Mouse (Mus musculus) adrenal gland, postnatal 0 days (tissue): ENCODE data around the gene Mcf2l. TPM values are rescaled to one million over a fixed set of nuclear protein-coding genes. Genes with fewer than 3 reads are reported as not detected.

Experiments used
- microRNA-seq: library from miRNA; unstranded; fragments of <30 nt; microRNA quantifications from one replicate; pipeline ENCODE4, GENCODE M21; 2016; ENCODE audit warnings: borderline replicate concordance; ENCODE audit not compliant: insufficient number of aligned reads
- polyA plus RNA-seq: library from polyadenylated mRNA; unstranded; fragments of >200 nt; fragmentation: Nextera tagmentation; extraction: Ambion mirVana; gene quantifications from 2 replicates; pipeline ENCODE4 v1.2.1, GENCODE M21; 2015

Gene Mcf2l
- polyA plus RNA-seq, result 11.4 and 16.1 TPM in 2 replicates

DNA sequence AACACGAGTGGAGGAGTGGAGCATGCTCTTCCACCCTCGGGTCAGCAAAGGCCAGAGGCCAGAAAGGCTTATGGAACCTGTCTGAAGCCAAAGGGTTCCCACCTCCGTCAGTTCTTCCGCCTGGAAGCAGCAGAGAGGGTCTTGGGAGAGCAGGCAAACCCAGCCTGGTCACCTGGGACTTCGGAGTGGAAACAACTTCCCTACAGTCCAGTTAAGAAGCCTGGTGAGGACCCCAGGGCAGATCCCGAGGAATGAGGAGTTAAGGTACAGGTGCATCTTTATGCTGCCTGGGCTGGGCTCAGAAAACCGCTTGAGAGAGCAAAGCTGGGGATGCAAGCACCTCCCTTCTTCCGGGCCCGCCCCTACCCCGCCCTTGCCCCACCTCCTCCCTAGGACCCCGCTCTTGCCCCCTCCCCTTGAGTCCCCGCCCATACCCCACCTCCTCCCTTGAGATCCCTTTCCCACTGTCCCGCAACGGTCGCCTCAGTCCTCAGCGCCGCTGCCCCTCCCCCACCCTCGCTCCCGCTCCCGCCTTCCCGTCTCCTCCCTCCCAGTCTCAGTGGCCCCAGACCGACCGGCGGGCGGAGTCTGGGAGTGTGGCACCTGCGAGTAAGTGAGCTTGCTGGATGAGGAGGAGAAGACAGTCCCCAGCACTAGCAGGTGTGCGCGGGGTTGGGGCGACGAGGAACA is at the start of gene Mcf2l:
Gene Mcf2l, plus strand, starts transcription at position 450 of the 690 bp plus-strand sequence.

DNA sequence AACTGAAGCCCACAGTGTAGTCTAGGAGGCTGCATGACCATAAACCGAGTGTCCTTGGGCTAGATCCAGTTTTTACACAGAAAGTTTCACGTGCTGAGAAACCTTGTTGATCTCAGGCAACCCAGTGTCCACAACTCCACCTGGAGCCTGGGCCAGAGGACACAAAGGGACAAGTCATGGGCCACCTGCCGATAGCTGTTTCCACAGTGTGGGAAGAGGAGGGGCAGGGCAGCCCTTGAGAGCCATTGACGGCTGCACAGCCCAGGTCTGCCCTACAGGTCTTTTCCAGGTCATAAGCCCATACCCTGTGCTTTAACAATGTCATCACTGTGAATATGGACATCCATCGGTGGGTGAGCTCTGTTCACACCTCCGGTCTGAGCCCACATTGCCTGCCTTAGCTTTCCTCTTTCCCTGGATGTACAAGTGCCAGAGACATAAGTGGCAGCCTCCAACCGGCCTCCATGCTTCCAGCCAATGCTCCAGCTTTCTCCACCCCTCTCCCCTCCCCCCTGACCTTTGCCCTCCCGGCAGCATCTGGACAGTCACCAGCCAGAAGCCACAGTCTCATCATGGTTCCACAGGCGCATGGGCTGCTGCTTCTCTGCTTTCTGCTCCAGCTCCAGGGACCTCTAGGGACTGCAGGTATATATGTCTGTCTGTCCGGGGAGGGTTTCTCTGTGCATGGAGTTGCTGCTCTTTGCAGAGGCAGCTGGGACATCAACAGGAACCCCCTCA is 152.1 kb downstream of the Mcf2l start, which contains the start of gene F7:
Gene F7, plus strand, starts transcription at position 548 of the 738 bp plus-strand sequence.

DNA sequence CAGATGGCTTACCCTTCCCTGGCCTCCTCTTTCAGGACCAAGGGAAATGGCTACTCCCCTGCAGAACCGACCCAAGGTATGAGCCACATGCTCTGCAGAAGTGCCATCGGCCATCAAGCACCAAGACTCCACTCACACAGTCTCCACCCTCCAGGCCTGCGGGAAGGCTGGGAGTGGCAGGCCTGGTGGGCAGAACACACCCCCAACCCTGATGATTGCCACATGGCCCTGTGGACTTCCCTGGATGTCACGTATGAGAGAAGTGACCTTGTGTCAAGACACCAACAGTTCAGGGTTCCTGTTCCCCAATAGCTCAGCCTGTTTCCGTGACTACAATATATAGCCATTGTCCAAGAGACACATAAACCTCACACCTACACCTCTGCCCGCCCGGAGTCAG is 163.4 kb downstream of the Mcf2l start, which contains the start of gene F10:
Gene F10, plus strand, starts transcription at position 294 of the 400 bp plus-strand sequence.

DNA sequence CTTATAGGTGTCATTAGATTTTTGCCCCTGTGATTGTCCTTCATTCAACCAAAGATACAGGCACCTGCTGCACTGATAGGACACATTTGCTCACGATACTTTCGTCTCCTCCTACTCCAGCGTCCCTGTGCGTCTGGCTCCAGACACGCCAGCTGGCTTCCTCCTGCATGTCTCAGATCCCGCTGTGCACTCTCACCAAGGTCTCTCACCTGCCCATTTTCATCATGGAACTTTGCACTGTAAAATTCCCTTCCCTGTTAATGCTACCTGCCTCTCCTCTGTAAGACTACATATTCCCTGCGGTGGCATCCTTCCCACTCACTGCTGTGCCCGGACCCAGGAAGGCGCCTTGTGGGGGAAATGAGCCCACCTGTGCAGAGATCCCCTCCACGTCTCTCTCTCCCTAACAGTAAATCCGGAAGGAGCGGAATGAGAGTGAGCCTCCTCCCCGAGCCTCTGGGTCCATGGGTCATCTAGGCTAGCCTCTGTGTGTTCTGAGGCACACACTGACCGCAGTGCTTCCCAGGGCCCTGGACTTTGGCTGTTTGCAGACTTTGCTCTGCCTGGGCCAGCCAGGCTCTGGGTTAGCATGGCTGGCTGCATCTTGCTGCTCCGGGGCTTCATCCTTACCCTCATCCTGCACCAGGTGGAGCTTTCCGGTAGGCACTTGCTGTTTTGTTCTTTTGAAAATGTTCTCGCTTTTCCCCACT is 187.0 kb downstream of the Mcf2l start, which contains the start of gene Proz:
Gene Proz, plus strand, starts transcription at position 474 of the 710 bp plus-strand sequence.

Small RNAs within 50 kb of the gene (microRNA-seq; reads per million reads assigned to microRNA genes)
- not detected for gene Gm38671

Other genes with a start within 250 kb of the Mcf2l start
- gene Tubgcp3, start 201.6 kb upstream of the Mcf2l start, polyA plus RNA-seq, result 19.6 and 26.9 TPM in 2 replicates
- gene Atp11a, start 116.8 kb upstream of the Mcf2l start, polyA plus RNA-seq, result 9.2 and 12.4 TPM in 2 replicates
- 0.80 and 1.2 TPM in 2 replicates for gene F7, start 152.2 kb downstream of the Mcf2l start, polyA plus RNA-seq
- 10.9 and 17.2 TPM in 2 replicates for gene F10, start 163.5 kb downstream of the Mcf2l start, polyA plus RNA-seq
- gene Proz, start 187.1 kb downstream of the Mcf2l start, polyA plus RNA-seq, result 1.6 and 3.1 TPM in 2 replicates
- 15.3 and 20.3 TPM in 2 replicates for gene Pcid2, start 231.7 kb downstream of the Mcf2l start, polyA plus RNA-seq
- 65.3 and 129 TPM in 2 replicates for gene Cul4a, start 231.8 kb downstream of the Mcf2l start, polyA plus RNA-seq